Mouse (Mus musculus): ENCODE measurements around the gene Asb13.

- TF ChIP-seq CTCF (IDR thresholded peaks at IDR 0.05; ENCODE audit: low read depth, low read length), result no peak
- TF ChIP-seq TAL1 (conservative IDR thresholded peaks at IDR 0.05; ENCODE audit: low read depth, low read length), result no peak
- TF ChIP-seq GATA1 (IDR thresholded peaks at IDR 0.05; ENCODE audit: borderline replicate concordance, low read length), result no peak
Measured at GRCm38 (mm10) chr13:3644871-3645270, 11.0 kb downstream of the Asb13 start.

All from G1E (cell line).